Mouse (Mus musculus): ENCODE results near the gene Ptprm. TPM values are rescaled to one million over a fixed set of nuclear protein-coding genes. Genes with fewer than 3 reads are reported as not detected.

The Ptprm gene
- polyA plus RNA-seq, 1 experiment from 2014 or later: 12.9 TPM

DNA sequence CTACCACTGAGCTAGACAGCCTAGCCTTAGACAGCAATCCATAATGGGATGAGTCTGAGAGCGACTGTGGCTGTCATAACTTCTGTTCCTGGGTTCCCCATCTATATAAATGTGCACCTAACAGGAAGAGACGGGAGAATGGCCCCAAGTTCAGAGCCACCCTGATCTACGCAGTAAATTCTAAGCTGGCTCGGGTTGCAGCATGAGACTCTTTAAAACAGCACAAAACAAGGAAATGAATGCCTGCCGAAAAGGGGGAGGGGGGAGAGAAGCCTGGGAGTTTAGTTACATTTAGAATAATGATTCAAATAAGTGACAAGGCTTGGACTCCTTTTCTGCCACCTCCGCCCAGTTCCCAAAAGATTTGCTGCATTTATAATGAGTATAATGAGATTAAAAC, 13.9 kb downstream of the Ptprm start:
- no peaks in the 10 kb centered on the region for H3K4me1 ChIP-seq (replicated peaks)
- no peaks in the 10 kb centered on the region for H3K36me3 ChIP-seq
- no peaks in the 10 kb centered on the region for H3K27me3 ChIP-seq
- WGBS: 76% methylated on average over 6 of the region's 6 CpGs
- H3K9ac ChIP-seq: no peak overlapping the region
- no peak overlapping the region for H3K27ac ChIP-seq (replicated peaks)
- no peaks in the 10 kb centered on the region for H3K9me3 ChIP-seq
- no peak overlapping the region for H3K4me2 ChIP-seq
- H3K4me3 ChIP-seq: no peak overlapping the region
- no peak for ATAC-seq (ENCODE audit: low read depth)

DNA sequence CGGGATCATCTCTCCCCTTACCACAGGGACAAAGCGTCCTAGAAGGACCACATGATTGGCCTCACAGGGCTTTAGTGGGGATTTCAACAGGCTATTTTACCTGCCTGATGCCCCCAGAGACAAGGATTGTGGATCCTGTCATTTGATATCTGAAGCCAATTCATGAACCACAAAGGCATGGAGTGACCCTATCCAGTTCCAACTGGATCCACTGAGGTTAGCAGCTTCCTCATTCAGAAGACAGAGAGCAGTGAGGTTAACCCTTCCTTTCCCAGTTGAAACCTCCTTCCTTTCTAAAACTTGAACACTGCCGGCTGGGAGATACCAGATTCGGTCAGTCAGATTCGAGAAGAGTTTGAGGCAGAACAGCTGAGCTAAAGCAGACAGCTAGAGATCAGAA, 14.7 kb downstream of the Ptprm start:
- no peak for ATAC-seq (ENCODE audit: low read depth)
- no peak overlapping the region for H3K9ac ChIP-seq
- H3K36me3 ChIP-seq: no peaks in the 10 kb centered on the region
- no peak overlapping the region for H3K4me2 ChIP-seq
- H3K27me3 ChIP-seq: no peaks in the 10 kb centered on the region
- H3K4me3 ChIP-seq: no peak overlapping the region
- WGBS: 95% methylated on average over 5 of the region's 5 CpGs
- no peaks in the 10 kb centered on the region for H3K4me1 ChIP-seq (replicated peaks)
- no peak overlapping the region for H3K27ac ChIP-seq (replicated peaks)
- H3K9me3 ChIP-seq: no peaks in the 10 kb centered on the region

DNA sequence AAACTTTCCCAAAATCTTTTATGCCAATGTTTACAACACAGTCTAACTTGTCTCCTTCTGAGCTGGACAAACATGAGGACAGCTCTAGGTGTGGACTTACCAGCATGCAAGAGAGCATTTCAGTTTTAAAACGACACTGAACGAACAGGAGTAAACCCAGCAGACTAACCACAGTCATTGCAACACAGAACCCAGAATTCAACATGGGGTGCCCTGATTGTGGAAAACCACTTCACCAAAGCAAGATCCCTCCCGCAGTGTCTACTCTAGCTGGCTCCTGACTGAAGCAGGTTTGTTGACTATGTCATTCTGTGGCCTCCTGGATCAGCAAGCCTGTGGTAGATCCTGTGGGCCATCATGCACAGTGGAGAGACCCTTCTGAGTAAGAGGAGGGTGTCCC, 19.9 kb downstream of the Ptprm start:
- no peak for ATAC-seq (ENCODE audit: low read depth)
- no peaks in the 10 kb centered on the region for H3K9me3 ChIP-seq
- no peaks in the 10 kb centered on the region for H3K4me1 ChIP-seq (replicated peaks)
- 90% methylated on average over 3 of the region's 3 CpGs for WGBS
- H3K9ac ChIP-seq: no peak overlapping the region
- no peak overlapping the region for H3K4me2 ChIP-seq
- no peaks in the 10 kb centered on the region for H3K36me3 ChIP-seq
- H3K27ac ChIP-seq (replicated peaks): no peak overlapping the region
- H3K27me3 ChIP-seq: no peaks in the 10 kb centered on the region
- H3K4me3 ChIP-seq: no peak overlapping the region

DNA sequence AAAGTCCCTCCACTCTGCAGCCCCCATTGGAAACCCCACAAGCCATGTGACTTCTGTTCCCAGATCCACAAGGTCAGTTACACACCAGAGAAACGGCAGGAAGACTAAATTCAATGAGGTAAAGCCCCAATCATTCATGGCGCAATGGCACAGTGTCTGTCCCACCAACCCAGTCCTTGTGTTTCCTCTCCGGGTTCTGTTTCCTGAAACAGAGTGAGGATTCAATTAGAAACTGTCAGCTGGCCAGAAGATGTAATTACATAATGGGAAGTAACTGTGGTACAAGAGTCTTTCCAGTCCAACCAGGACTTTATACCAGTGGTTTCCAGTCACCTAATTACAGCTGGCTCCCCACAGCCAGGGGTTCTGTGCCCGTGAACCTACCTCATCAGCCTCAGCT, 24.8 kb downstream of the Ptprm start:
- peaks cover 20% of the 10 kb centered on the region for H3K4me1 ChIP-seq (replicated peaks)
- ATAC-seq (ENCODE audit: low read depth): no peak
- no peaks in the 10 kb centered on the region for H3K27me3 ChIP-seq
- 76% methylated on average over 4 of the region's 4 CpGs for WGBS
- no peaks in the 10 kb centered on the region for H3K9me3 ChIP-seq
- H3K9ac ChIP-seq: no peak overlapping the region
- no peak overlapping the region for H3K4me2 ChIP-seq
- no peak overlapping the region for H3K4me3 ChIP-seq
- no peak overlapping the region for H3K27ac ChIP-seq (replicated peaks)
- H3K36me3 ChIP-seq: no peaks in the 10 kb centered on the region

DNA sequence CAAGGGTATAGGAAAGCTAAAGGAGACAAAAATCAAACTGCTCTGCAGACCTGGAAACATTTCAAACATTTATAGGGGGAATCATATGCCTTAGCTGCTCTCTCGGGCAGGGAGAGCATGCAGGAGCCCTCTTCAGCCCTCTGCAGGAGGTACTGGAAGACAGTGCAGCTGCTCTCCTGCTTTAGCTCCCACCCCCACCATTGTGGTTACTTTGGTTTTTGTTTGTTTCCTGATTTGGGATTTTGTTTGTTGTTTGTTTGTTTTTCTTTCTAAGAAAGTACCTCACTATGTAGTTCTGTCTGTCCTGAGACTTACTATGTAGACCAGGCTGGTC, 29.8 kb downstream of the Ptprm start:
- no peak overlapping the region for H3K27ac ChIP-seq (replicated peaks)

DNA sequence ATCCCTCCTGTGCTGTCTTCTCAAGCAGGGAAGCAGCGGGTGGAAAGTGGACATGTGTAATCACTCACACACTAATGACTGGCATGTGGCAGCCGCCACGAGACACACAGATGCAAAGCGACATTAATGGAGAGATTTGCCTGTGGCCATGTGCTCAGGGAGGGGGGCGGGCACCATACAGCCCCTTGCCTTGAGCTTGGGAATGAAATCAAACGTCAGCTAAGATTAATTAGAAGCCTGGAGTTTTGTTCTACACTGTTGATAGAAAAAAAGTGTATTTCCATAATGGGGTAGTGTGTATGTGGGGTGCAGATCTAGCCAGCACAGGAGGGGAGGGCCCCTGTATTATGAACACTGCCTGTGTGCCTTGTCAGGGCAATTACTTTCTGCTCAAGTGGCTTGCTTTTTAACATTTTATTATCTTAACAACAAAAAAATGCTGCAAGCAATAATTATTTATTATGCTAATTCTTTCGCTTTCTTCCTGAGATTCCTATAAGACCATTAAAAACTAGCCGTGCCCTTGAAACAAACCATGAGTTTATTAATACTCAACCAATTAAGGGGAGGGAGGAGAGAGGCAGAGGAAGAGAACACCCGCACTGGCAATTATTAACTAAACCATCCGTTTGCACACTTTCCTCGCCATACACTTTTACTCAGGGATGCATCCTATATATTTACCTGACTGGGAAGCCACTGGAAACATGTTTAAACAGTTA, 30.3 kb downstream of the Ptprm start:
- H3K27ac ChIP-seq (replicated peaks): 0 out of 2 replicates have a peak overlapping the region, but pooled peaks have one; percentile 15
- 35% methylated on average over 11 of the region's 11 CpGs for whole genome bisulfite sequencing
- H3K4me1 ChIP-seq (replicated peaks): peaks cover 35% of the 10 kb centered on the region
- H3K9me3 ChIP-seq: no peaks in the 10 kb centered on the region
- H3K9ac ChIP-seq: no peak overlapping the region
- H3K4me2 ChIP-seq: no peak overlapping the region
- no peaks in the 10 kb centered on the region for H3K36me3 ChIP-seq
- peak; percentile 69; the same call in 1 of the 2 replicates for ATAC-seq (ENCODE audit: low read depth)
- H3K27me3 ChIP-seq: no peaks in the 10 kb centered on the region
- H3K4me3 ChIP-seq: no peak overlapping the region

More for the DNA sequence above, 29.8 kb downstream of the Ptprm start:
- Histone ChIP-seq H3K4me2 (no peak overlapping the region), H3K27me3 (no peaks in the 10 kb centered on the region), H3K9ac (no peak overlapping the region), H3K4me1 (replicated peaks) (peaks cover 35% of the 10 kb centered on the region), H3K36me3 (no peaks in the 10 kb centered on the region), H3K9me3 (no peaks in the 10 kb centered on the region), H3K4me3 (no peak overlapping the region)
- WGBS: 15% methylated on average over 1 of the region's 1 CpGs
- ATAC-seq (ENCODE audit: low read depth): no peak

DNA sequence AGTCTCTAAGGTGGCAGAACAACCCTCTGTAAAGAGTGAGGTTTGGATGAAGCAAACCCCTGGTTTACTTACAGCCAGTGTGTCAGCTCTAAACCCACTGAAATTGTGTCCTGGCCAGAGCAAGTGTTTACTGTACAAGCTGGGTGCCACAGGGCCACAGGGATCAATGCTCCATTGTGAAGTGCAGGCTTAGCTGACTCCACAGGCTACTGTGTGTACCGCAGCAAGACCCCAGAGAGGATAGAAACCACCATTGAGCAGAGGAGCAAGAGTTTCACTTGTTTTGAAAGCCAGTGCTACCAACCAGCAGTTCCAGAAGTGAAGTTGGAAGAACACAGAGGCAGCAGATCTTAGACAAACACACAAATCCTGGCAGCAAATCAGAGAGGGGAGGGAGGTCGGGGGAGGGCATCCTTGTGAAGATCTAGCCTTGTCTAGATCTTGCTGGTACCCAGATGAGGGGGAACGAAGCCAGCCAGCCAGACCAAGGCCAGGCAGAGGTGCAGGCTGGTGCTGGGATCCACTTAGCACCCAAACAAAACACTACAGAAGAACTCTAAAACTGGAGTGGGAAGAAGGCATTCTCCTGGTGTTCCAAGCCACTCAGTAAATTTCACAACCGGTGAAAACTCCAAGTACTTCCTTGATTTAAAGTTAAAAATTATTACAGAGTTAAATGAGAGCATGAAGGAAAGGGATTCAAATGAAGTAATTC, 39.6 kb downstream of the Ptprm start:
- Histone ChIP-seq H3K36me3 (no peaks in the 10 kb centered on the region), H3K4me3 (no peak overlapping the region), H3K9ac (no peak overlapping the region), H3K4me2 (no peak overlapping the region), H3K27ac (replicated peaks) (no peak overlapping the region), H3K9me3 (no peaks in the 10 kb centered on the region), H3K27me3 (no peaks in the 10 kb centered on the region), H3K4me1 (replicated peaks) (no peaks in the 10 kb centered on the region)
- 75% methylated on average over 4 of the region's 4 CpGs for WGBS
- no peak for ATAC-seq (ENCODE audit: low read depth)

DNA sequence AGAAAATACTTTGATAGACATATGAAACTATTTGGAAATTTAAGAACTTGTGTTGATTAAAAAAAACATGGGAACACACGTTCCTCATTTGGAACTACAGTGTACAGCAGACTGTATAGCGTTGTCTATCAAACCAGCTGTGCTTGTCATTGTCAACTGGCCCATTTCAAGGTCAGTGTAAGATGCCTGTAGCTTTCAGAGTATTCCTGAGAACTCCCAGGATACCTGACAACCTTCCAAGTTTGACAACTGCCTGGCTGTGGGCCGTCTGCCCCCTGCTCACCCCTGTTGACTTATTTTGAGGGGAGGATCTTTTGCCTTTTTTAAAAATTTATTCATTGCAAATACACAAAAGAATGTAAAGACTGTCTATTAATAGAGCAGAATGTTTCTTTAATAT, 45.8 kb downstream of the Ptprm start:
- Histone ChIP-seq H3K9me3 (no peaks in the 10 kb centered on the region), H3K27me3 (no peaks in the 10 kb centered on the region)
- WGBS: 95% methylated on average over 3 of the region's 3 CpGs

DNA sequence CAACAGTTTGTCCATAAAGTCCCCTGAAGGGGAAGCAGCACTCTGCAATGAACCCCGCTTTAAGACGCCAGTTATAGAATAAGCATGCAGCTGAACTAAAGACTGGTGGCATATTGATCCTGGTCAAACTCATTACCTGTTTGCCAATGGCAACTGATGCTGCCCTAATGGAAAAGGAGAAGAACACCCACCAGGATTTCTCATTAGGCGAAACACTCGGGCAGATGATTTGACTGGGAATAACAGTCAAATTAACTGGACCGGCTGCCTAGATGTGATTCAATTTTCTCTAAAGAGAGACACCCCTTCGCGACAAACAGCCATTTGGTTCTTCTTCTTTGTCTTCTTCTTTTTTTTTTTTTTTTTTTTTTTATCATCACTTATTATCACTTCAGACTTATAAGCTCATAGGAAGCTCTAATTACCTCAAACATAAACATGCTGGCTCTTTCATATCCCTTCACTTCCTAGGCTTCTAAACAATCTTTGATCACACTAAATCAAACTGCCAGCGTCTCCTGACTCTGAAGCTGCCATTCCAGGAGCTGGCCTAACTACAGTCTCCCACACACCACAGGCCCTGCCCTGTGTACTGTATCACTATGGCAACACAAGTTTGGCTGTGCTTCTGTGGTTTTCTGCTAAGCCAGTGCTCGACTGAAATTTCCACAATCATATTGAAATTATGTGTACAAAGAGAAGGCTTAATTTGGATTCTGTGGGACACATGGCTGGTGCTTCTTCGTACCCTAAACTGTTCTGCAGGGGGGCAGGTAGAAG, 48.0 kb downstream of the Ptprm start:
- ATAC-seq (ENCODE audit: low read depth): no peak
- H3K36me3 ChIP-seq: no peaks in the 10 kb centered on the region
- H3K27ac ChIP-seq (replicated peaks): no peak overlapping the region
- H3K4me3 ChIP-seq: no peak overlapping the region
- peaks cover 23% of the 10 kb centered on the region for H3K4me1 ChIP-seq (replicated peaks)
- H3K9ac ChIP-seq: no peak overlapping the region
- 75% methylated on average over 10 of the region's 10 CpGs for WGBS
- H3K27me3 ChIP-seq: no peaks in the 10 kb centered on the region
- no peaks in the 10 kb centered on the region for H3K9me3 ChIP-seq
- no peak overlapping the region for H3K4me2 ChIP-seq

More for the DNA sequence above, 45.8 kb downstream of the Ptprm start:
- Histone ChIP-seq H3K4me2 (no peak overlapping the region), H3K36me3 (no peaks in the 10 kb centered on the region), H3K4me3 (no peak overlapping the region), H3K27ac (replicated peaks) (no peak overlapping the region), H3K9ac (no peak overlapping the region), H3K4me1 (replicated peaks) (peaks cover 9% of the 10 kb centered on the region)
- ATAC-seq (ENCODE audit: low read depth): no peak

DNA sequence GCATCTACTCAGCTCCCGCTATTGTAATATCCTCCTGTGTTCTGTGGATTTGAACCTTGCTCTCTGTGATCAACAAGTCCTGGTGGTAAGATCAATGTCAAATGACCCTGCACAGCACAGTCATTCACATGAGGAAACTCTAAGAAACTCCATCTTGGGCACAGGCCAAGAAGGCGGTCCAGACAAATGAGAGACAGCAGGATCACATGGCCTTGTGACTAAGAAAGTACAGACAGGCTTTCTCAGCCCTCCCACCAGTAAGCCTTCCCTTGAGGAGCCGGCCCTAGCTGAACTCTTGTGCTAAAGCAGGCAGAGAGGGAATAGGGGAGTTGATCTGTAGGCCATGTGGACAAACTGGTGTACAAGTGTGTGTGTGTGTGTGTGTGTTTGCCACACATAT, 49.4 kb downstream of the Ptprm start:
- Histone ChIP-seq H3K27me3 (no peaks in the 10 kb centered on the region), H3K9ac (no peak overlapping the region), H3K4me2 (no peak overlapping the region), H3K4me3 (no peak overlapping the region), H3K36me3 (no peaks in the 10 kb centered on the region), H3K4me1 (replicated peaks) (peaks cover 23% of the 10 kb centered on the region), H3K27ac (replicated peaks) (no peak overlapping the region), H3K9me3 (no peaks in the 10 kb centered on the region)
- 81% methylated on average over 3 of the region's 3 CpGs for WGBS
- ATAC-seq (ENCODE audit: low read depth): no peak

DNA sequence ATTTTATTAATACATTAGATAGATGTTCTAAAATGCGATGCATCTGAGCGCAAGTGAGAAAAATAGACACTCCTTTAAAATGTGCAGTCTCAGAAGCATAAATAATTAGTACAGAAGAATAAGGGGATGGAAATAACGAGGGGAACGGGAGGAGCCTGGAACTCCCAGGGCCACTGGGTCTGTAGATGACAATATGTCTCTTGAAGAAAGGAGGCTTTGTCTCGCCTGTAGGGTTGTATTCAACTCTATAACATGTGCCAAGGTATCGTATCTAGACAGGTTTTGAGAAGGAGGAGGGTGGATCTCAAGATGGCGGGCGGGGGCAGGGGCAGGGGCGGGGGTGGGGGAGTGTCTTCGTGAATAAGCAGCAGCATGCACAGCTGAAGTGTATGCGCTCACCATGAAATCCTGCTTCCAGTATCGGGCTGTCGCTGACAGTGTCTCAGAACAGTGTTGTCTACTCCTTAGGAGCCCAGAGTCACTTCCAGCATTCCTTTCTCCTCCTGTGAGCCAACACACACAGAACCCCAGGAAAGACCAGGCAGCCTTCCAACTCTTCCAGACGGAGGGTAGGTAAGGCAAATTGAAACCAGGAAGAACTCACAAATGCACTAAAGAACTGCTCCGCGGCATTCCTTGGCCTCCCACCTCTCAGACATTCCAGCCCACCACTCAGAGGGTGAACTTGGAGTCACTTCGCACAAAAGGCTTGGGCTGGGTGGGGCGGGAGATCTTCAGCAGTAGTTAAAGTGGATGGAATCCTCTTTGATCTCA, 50.7 kb downstream of the Ptprm start:
- no peaks in the 10 kb centered on the region for H3K27me3 ChIP-seq
- peak overlapping the region; percentile 49; the same call in 1 of the 2 replicates for H3K27ac ChIP-seq (replicated peaks)
- peaks cover 23% of the 10 kb centered on the region for H3K4me1 ChIP-seq (replicated peaks)
- H3K9me3 ChIP-seq: no peaks in the 10 kb centered on the region
- no peak overlapping the region for H3K4me3 ChIP-seq
- no peak overlapping the region for H3K9ac ChIP-seq
- 76% methylated on average over 18 of the region's 18 CpGs for WGBS
- H3K4me2 ChIP-seq: no peak overlapping the region
- H3K36me3 ChIP-seq: no peaks in the 10 kb centered on the region
- no peak for ATAC-seq (ENCODE audit: low read depth)

DNA sequence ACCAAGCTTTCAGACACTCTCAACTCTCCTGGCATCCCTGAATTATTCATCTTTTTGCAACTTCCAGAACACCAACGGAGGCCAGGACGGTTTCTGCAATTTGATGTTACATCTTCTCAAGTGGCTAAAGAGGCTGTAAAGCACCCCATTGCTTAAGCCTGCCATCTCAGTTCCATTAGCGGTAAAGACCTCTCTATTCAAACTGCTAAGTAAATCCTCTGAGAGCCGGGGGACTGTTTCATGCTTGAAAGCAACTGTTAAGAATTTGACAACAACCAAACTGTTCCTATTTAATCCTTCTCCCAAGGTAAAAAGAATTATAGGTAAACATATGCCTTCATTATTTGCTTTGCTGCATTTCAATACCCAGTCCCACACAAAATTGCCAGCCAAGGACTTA, 51.7 kb downstream of the Ptprm start:
- ATAC-seq (ENCODE audit: low read depth): no peak
- Histone ChIP-seq H3K9ac (no peak overlapping the region), H3K9me3 (no peaks in the 10 kb centered on the region), H3K4me2 (no peak overlapping the region), H3K4me3 (no peak overlapping the region), H3K27ac (replicated peaks) (0 out of 2 replicates have a peak overlapping the region, but pooled peaks have one; percentile 20), H3K4me1 (replicated peaks) (peaks cover 23% of the 10 kb centered on the region), H3K27me3 (no peaks in the 10 kb centered on the region), H3K36me3 (no peaks in the 10 kb centered on the region)
- 27% methylated on average over 4 of the region's 4 CpGs for WGBS

All from neural tube, embryonic 13.5 days (tissue).